Mouse (Mus musculus): ENCODE data around the gene Nfatc3.

GRCm38 (mm10) chr8:106126055-106126454, 67.4 kb downstream of the Nfatc3 start:
- TF ChIP-seq CTCF (IDR thresholded peaks at IDR 0.05; ENCODE audit: low read depth, low read length) (no peak), GATA1 (IDR thresholded peaks at IDR 0.05; ENCODE audit: borderline replicate concordance, low read length) (no peak)

Data from G1E (cell line).